Mouse (Mus musculus) small intestine, adult 2 months (tissue): ENCODE results near the gene Snapc3. TPM values are rescaled to one million over a fixed set of nuclear protein-coding genes. Genes with fewer than 3 reads are reported as not detected.

Source experiments
- H3K27ac ChIP-seq: fragments of 200-500 bp; 2 replicates; pipeline ENCODE4 v1.5.1; 2012; ENCODE audit warnings: low read depth, low read length, control low read depth, inconsistent platforms; ENCODE audit not compliant: insufficient read depth
- H3K27me3 ChIP-seq: fragments of 200-500 bp; 2 replicates; pipeline ENCODE4 v1.6.1; 2012; ENCODE audit warnings: mild to moderate bottlenecking, moderate library complexity, low read length, inconsistent platforms; ENCODE audit not compliant: control insufficient read depth, insufficient read depth
- H3K36me3 ChIP-seq: fragments of 200-500 bp; 2 replicates; pipeline ENCODE4 v1.6.1; 2012; ENCODE audit warnings: mild to moderate bottlenecking, low read length, control low read depth, inconsistent platforms; ENCODE audit not compliant: control insufficient read depth, insufficient read depth
- H3K4me1 ChIP-seq: fragments of 200-500 bp; 2 replicates; pipeline ENCODE4 v1.6.1; 2012; ENCODE audit warnings: low read length, inconsistent platforms, mixed read lengths; ENCODE audit not compliant: control insufficient read depth, insufficient read depth, insufficient read length
- H3K4me3 ChIP-seq: fragments of 200-500 bp; 2 replicates; pipeline ENCODE4 v1.5.1; 2012; ENCODE audit warnings: low read depth, mild to moderate bottlenecking, control low read depth, inconsistent platforms, low read length, moderate library complexity
- CTCF ChIP-seq: fragments of 200-500 bp; IDR thresholded peaks from 2 replicates; pipeline ENCODE4 v1.5.1; 2012; ENCODE audit warnings: low read depth, mild to moderate bottlenecking, control low read depth, inconsistent platforms, low read length, moderate library complexity, mixed read lengths; ENCODE audit not compliant: insufficient replicate concordance, insufficient read length; ENCODE audit errors: extremely low read depth
- POLR2A ChIP-seq: fragments of 200-500 bp; IDR thresholded peaks from 2 replicates; pipeline ENCODE4 v1.6.1; 2012; ENCODE audit warnings: low read depth, mild to moderate bottlenecking, control low read depth, inconsistent platforms, low read length, moderate library complexity
- WGBS: fragments of 180-500 bp; shearing (Covaris S2); methylation state at CpG from one replicate; pipeline ENCODE4 v1.1.7; 2018; 5-methylcytosine and 5-hydroxymethylcytosine counted together
- polyA plus RNA-seq: library from polyadenylated mRNA; depleted of rRNA; stranded (reverse); fragments of >200 nt; gene quantifications from 2 replicates; pipeline ENCODE4 v1.2.3, GENCODE M21; 2012

Gene Snapc3
- polyA plus RNA-seq, 1 experiment: 11.3 TPM

DNA sequence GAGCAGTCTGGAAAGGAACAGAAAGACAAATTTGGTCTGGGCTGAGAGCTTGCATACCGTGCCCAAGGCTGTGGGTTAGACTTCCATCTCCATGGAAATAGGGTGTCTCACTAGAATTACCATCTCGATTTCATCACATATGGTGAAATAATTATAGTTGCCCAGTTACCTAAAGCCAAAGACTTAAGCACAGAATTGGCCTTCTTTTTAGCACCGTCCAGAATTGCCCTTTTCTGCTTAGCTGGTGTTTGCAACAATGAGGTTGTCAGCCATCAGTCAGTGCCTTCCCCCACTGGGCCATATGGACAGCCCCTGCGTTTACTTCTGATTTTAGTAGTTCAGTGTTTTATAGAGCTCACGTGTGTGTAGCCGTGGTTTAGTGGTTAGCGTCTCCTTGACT lies 14.4 kb downstream of the Snapc3 start:
- 89% methylated on average over 7 of the region's 7 CpGs for WGBS
- Histone ChIP-seq H3K27ac (no peak overlapping the region), H3K36me3 (peaks cover 47% of the 10 kb centered on the region), H3K4me1 (no peaks in the 10 kb centered on the region; the same call in 1 of the 2 replicates), H3K27me3 (no peaks in the 10 kb centered on the region), H3K4me3 (no peak overlapping the region)
- TF ChIP-seq CTCF: no peak

DNA sequence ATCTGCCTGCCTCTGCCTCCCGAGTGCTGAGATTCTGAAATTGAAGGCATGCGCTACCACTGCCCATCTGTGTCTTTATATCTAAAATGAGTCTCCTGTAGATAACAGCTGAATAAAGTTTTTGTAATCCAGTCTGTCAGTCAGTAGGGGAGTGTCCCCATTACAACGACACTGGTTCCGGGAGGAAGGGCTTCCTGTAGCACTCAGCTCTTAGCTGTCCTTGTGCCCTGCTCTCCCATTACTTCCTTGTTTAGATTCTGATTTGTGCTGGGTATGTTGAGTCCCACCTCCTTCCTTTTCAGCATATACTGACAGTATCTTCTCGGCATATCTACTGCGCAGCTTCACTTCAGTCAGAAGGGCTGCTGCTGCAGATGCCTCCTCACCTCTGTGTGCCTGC lies 15.4 kb downstream of the Snapc3 start:
- TF ChIP-seq POLR2A (no peak), CTCF (no peak)
- Histone ChIP-seq H3K27ac (no peak overlapping the region), H3K27me3 (no peaks in the 10 kb centered on the region), H3K36me3 (peaks cover 50% of the 10 kb centered on the region), H3K4me3 (no peak overlapping the region), H3K4me1 (no peaks in the 10 kb centered on the region; the same call in 1 of the 2 replicates)
- 72% methylated on average over 6 of the region's 6 CpGs for WGBS

DNA sequence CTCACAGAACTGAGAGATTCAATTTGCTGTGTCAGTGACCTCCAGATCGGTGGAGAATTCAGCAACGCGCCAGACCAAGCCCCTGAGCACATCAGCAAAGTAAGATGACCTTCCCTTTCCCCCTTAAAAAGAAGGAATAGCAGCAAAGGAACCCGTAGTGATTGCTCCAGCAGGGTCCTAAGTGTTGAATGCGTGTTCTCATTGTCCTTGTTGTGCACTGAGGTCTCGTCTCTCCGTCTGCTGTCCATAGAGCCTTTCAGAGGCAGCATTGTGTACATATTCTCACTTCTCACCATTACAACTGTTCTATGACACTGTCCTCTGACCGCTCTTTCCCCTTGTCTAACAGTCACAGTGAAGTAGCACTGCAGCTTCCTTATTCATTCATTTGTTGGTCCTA lies 18.9 kb downstream of the Snapc3 start:
- H3K4me3 ChIP-seq: no peak overlapping the region
- H3K4me1 ChIP-seq: peaks cover 3% of the 10 kb centered on the region; the same call in 1 of the 2 replicates
- TF ChIP-seq POLR2A (no peak), CTCF (no peak)
- no peaks in the 10 kb centered on the region for H3K27me3 ChIP-seq
- 94% methylated on average over 8 of the region's 8 CpGs for WGBS
- peaks cover 48% of the 10 kb centered on the region for H3K36me3 ChIP-seq
- no peak overlapping the region for H3K27ac ChIP-seq

DNA sequence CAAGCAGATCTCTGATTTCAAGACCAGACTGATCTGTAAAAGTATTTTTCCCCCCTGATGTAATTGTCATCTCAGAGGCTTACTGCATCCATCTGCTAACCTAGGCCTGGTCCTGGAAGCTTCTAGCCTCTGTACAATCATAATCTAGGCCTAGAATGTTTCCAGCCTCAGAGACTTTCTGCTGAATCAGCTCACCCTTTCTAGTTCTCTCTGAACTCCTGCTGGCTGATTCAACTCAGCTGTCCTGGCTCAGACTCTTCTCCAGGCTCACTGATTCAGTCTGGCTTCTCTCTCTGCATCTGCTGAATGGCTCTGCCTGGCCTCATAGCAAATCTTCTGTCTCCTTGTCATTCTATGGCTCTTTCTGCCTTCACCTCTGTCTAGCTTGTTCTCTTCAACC lies 20.6 kb downstream of the Snapc3 start:
- Histone ChIP-seq H3K36me3 (peaks cover 50% of the 10 kb centered on the region), H3K27ac (no peak overlapping the region), H3K4me3 (no peak overlapping the region), H3K27me3 (no peaks in the 10 kb centered on the region), H3K4me1 (0 out of 2 replicates have a peak, but pooled peaks cover 3% of the 10 kb centered on the region)
- TF ChIP-seq CTCF: no peak
- no peak for TF ChIP-seq POLR2A

DNA sequence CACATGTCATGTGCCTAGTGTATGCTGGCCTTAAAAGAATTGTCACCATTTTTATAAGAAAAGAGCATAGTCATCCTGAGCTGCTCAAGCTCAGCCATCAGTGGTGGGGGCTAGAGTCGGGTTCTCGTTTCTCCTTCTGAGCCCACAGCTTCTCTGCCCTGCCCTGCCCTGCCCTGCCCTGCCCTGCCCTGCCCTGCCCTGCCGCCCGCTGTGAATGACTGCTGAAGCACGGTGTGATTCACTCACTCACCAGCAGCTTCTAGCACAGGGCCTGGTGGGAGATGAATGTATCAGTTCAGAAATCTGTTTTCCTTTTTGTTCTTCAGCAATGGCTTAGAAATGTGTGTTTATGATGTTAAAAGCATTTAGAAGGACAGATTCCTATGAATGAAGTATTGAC lies 21.5 kb downstream of the Snapc3 start:
- Histone ChIP-seq H3K36me3 (peaks cover 44% of the 10 kb centered on the region), H3K27ac (no peak overlapping the region)
- TF ChIP-seq POLR2A: no peak
- no peak for TF ChIP-seq CTCF

DNA sequence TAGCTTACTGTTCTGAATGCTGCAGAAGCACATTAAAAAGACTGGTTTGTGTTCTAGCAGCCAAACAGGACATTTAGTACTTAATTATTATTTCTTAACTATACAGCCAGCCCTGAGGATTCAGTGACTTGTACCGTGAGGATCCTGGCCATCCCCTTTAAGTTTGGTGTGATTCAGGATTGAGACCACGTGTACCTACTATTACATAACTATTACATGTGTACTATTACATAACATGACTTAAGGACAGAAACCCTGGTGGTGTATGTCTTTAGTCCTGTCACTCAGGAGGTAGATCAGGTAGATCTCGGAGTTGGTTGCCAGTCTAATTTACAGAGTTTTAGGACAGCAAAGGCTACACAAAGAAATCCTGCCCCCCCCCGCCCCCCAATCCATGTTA lies 23.5 kb downstream of the Snapc3 start:
- Histone ChIP-seq H3K27me3 (no peaks in the 10 kb centered on the region), H3K36me3 (peaks cover 32% of the 10 kb centered on the region), H3K4me3 (no peak overlapping the region), H3K27ac (no peak overlapping the region), H3K4me1 (0 out of 2 replicates have a peak, but pooled peaks cover 3% of the 10 kb centered on the region)
- 87% methylated on average over 4 of the region's 4 CpGs for WGBS
- TF ChIP-seq CTCF (no peak), POLR2A (no peak)

More for the DNA sequence above, 21.5 kb downstream of the Snapc3 start:
- Histone ChIP-seq H3K4me1 (0 out of 2 replicates have a peak, but pooled peaks cover 3% of the 10 kb centered on the region), H3K4me3 (no peak overlapping the region), H3K27me3 (no peaks in the 10 kb centered on the region)
- WGBS: 17% methylated on average over 5 of the region's 5 CpGs

DNA sequence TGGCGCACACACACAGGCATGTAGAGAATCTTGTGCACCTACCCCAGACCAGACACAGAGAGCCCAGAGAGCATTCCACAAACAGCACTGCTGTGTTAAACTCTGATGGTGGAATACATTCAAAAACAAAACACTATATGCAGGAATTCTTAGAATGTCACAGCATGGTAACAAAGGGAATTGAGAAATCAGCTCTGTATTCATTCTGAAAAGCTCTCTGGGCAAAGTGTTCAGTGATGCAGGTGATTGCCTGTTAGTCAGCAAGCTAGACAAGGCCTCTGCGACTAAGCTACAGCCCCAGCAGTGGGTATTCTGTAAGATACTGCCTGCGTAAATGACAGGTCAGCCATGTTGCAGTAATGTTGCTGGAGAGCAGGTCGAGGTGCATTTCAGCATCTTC lies 33.3 kb downstream of the Snapc3 start:
- Histone ChIP-seq H3K4me3 (no peak overlapping the region), H3K27me3 (no peaks in the 10 kb centered on the region), H3K36me3 (peaks cover 44% of the 10 kb centered on the region), H3K27ac (no peak overlapping the region), H3K4me1 (no peaks in the 10 kb centered on the region)
- TF ChIP-seq POLR2A (no peak), CTCF (no peak)
- 95% methylated on average over 4 of the region's 4 CpGs for WGBS

DNA sequence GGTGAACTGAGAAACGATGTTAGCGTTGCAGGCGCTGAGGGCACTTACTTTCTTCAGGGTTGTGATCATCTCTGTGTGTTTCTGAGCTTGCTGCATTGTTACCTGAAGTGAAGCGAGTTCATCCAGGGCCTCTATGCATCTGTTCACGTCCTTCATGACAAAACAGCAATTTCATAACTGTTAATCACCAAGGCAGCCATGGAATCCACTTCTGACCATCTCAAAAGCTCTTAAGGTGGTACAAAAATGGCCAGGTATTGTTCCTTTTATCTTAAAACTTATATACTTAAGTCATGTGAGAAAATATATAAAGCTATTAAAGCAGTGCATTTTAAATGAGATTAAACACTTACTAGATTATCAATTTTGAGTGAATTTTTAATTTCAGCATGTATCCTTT lies 42.6 kb downstream of the Snapc3 start:
- Histone ChIP-seq H3K27me3 (no peaks in the 10 kb centered on the region), H3K4me3 (no peak overlapping the region), H3K36me3 (peaks cover 34% of the 10 kb centered on the region), H3K4me1 (no peaks in the 10 kb centered on the region), H3K27ac (no peak overlapping the region)
- no peak for TF ChIP-seq POLR2A
- no peak for TF ChIP-seq CTCF
- 92% methylated on average over 5 of the region's 5 CpGs for WGBS
